Mouse (Mus musculus) kidney, adult 2 months (tissue): ENCODE results near the gene Hexim2.

Source experiments
- CTCF ChIP-seq: fragments of 200-500 bp; conservative IDR thresholded peaks from 2 replicates; pipeline ENCODE4 v1.5.1; 2011; ENCODE audit warnings: low read depth, mild to moderate bottlenecking, control low read depth, low read length, moderate library complexity, mixed read lengths; ENCODE audit not compliant: insufficient read depth, insufficient read length
- POLR2A ChIP-seq: fragments of 200-500 bp; IDR thresholded peaks from one replicate; pipeline ENCODE4 v1.6.1; 2011; ENCODE audit warnings: low read depth, low read length, control low read depth

- TF ChIP-seq POLR2A, result peak; percentile 11
- peak; percentile 69 for TF ChIP-seq CTCF
Measured at GRCm38 (mm10) chr11:103116959-103117590, 15.2 kb upstream of the Hexim2 start.
